Mouse (Mus musculus) myocyte (in vitro differentiated cells): ENCODE data around the gene Serac1.

Experiments used
- CEBPB ChIP-seq: IDR thresholded peaks from 2 replicates; pipeline ENCODE4 v1.6.1; 2011; ENCODE audit warnings: mild to moderate bottlenecking, moderate library complexity; ENCODE audit not compliant: poor library complexity, insufficient read depth, severe bottlenecking
- MAX ChIP-seq: IDR thresholded peaks from one replicate; pipeline ENCODE4 v1.6.1; 2011; ENCODE audit warnings: low read depth, mild to moderate bottlenecking, control low read depth
- POLR2A ChIP-seq: IDR thresholded peaks from one replicate; pipeline ENCODE4 v1.6.1; 2011; ENCODE audit warnings: low read depth, mild to moderate bottlenecking, control low read depth, moderate library complexity; ENCODE audit not compliant: insufficient read length
- POLR2AphosphoS2 ChIP-seq: IDR thresholded peaks from one replicate; pipeline ENCODE4 v1.6.1; 2011; ENCODE audit warnings: low read depth, control low read depth; ENCODE audit not compliant: insufficient read length
- TCF12 ChIP-seq: IDR thresholded peaks from one replicate; pipeline ENCODE4 v1.6.1; 2011; ENCODE audit warnings: mild to moderate bottlenecking, control low read depth; ENCODE audit not compliant: poor library complexity, insufficient read depth, severe bottlenecking

DNA sequence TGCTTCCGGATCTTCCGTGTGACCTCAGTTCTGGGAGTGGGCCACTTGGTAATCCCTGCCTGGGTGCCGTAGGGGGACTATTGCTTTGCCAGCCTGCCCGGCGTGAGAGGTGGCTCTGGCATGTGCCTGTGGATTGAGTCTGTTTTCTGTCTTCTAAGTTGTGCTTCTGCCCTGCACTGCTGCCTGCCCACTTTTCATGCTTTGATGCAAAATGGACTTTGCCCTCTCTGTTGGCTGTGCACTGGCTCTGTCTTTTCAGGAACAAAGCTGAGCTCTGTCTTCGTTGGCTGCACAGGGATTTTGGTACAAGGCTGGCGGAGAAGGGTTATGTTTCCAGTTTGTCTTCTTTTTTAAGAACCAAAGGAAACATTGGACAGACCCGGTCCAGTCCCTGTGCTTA, 43.1 kb downstream of the Serac1 start:
- TF ChIP-seq MAX (no peak), POLR2A (no peak), POLR2AphosphoS2 (no peak), TCF12 (no peak), CEBPB (no peak)
